Mouse (Mus musculus): ENCODE measurements around the gene Trmt10c.

GRCm38 (mm10) chr16:56062981-56063380, 25.4 kb upstream of the Trmt10c start:
- TF ChIP-seq CTCF (IDR thresholded peaks at IDR 0.05; ENCODE audit: borderline replicate concordance, control insufficient read depth, extremely low read depth, insufficient read depth, low read length, poor library complexity) (no peak), POLR2A (IDR thresholded peaks at IDR 0.05; ENCODE audit: control insufficient read depth, extremely low read depth, insufficient read depth, low read length, poor library complexity) (no peak)
